Mouse (Mus musculus): ENCODE results near the gene Utp3. TPM values are rescaled to one million over a fixed set of nuclear protein-coding genes. Genes with fewer than 3 reads are reported as not detected.

Gene Utp3
- 25.8 and 36.6 TPM in 2 replicates for total RNA-seq (2023)

DNA sequence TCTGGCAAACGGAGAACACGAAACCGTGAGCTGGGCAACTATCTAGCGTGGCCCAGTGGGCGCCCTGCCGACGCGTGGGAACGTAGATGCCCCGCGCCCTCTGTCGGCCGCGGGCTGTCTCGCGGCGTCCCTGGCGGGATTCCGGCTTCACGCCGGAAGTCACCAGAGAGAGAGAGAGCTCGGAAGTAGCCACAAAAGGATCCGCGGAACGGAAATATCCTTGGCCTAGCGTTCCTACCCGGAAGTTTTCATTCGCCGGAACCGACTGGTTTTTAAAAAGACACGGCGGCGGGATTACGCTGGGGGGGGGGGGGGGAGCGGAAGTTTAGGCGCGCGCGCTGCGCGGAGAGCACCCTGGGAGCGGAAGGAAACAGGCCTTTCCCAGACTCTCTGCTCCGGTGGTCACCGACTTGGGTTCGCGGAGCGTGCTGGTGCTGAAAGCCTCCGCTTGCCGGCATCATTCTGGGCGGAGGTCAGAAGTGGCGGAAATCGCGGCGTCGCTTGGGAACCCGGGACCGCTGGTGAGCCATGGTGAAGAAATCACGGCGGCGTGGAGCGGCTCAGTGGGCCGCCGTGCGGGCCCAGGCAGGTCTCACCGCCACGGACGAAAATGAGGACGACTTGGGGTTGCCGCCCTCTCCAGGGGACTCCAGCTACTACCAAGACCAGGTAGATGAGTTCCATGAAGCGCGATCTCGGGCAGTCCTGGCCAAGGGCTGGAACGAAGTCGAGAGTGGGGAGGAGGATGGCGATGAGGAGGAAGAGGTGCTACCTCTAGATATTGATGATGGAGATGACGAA is at the start of gene Utp3:
Utp3 (plus strand) TSS at position 377 of the 801 bp plus-strand sequence.

GRCm38 (mm10) chr5:88527657-88528056 is 26.6 kb upstream of the Utp3 start, which contains the start of gene Jchain:
TSS of gene Jchain (minus strand) at chr5:88527891.

DNA sequence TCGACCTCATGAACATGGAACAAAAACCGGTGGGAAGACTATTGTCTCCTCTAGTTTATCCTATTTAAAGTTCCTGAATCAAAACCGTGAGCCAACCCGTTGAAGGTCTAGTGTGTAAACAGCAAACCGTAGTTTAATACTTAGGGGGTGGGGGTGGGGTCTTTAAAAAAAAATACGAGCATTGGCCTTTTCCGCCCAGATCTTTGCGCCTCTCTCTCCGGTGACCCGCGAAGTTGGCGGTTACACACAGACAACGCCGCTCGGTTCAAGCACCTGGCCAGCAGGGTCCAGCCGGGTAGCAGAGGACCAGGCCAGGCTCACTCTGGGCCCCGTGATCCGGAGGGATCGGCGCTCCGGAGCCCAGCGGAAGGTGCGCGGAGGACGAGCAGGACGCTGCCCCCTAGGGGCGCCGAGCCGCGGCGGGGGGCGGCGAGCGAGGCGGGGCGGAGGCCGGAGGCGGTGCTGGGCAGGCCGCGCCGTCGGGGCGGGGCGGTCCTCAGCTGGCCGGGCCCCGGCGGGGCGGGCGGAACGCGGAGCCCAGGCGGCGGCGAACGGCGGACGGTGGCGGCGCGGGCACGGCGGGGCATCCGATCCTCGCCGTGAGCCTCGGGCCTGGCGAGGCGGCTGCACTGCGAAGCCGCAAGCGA is 10.4 kb downstream of the Utp3 start, which contains the start of gene Rufy3:
Rufy3 (plus strand) TSS at position 540 of the 647 bp plus-strand sequence.

Other genes with a start within 250 kb of the Utp3 start
- not detected in 2 replicates for gene Prol1, start 237.2 kb upstream of the Utp3 start, total RNA-seq (2023)
- gene Amtn, start 178.4 kb upstream of the Utp3 start, total RNA-seq (2023) = not detected in 2 replicates
- gene Ambn, start 98.5 kb upstream of the Utp3 start, total RNA-seq (2023) = not detected in 2 replicates
- not detected in 2 replicates for gene Enam, start 66.5 kb upstream of the Utp3 start, total RNA-seq (2023)
- 35.7 and 53.5 TPM in 2 replicates for gene Jchain, start 26.6 kb upstream of the Utp3 start, total RNA-seq (2023)
- 8.6 and 10.5 TPM in 2 replicates for gene Rufy3, start 10.6 kb downstream of the Utp3 start, total RNA-seq (2023)
- gene Grsf1, start 121.7 kb downstream of the Utp3 start, total RNA-seq (2023) = 31.2 and 32.0 TPM in 2 replicates
- 20.6 and 25.2 TPM in 2 replicates for gene Mob1b, start 166.4 kb downstream of the Utp3 start, total RNA-seq (2023)
- 43.0 and 49.3 TPM in 2 replicates for gene Dck, start 210.5 kb downstream of the Utp3 start, total RNA-seq (2023)